Mouse (Mus musculus): ENCODE results near the gene Foxf1. TPM values are rescaled to one million over a fixed set of nuclear protein-coding genes. Genes with fewer than 3 reads are reported as not detected.

The Foxf1 gene
- polyA plus RNA-seq, 1 experiment from 2014 or later = 3.3 TPM

DNA sequence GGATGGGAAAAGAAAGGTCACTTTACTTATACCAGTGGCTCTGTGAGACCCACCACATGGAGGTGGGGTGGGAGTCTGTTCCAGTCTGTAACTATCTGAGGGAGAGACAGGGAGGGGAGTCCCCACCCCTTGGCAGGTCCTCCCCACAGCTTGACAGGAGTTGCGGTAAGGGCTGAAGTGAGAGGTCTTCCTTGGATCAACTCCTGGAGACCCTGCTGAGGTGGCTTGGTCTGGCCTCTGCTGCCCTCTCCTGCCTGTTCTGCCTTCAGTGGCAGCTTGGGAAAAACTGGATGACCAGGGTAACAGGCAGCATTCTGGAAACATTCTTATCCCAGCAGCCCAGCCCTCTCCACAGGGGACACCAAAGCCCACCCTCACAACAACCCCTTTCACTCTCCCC lies 6.5 kb downstream of the Foxf1 start:
- H3K9me3 ChIP-seq (replicated peaks) = no peaks in the 10 kb centered on the region
- H3K4me2 ChIP-seq = no peak overlapping the region
- WGBS = 0% methylated on average over 1 of the region's 1 CpGs
- no peak overlapping the region for H3K4me3 ChIP-seq
- peaks cover 88% of the 10 kb centered on the region for H3K27me3 ChIP-seq
- no peak overlapping the region for H3K9ac ChIP-seq
- H3K27ac ChIP-seq = no peak overlapping the region
- ATAC-seq (replicated peaks; ENCODE audit: insufficient number of reproducible peaks, insufficient read depth, low FRiP score, low read depth) = no peak
- peaks cover 13% of the 10 kb centered on the region; the same call in 1 of the 2 replicates for H3K4me1 ChIP-seq (replicated peaks)
- H3K36me3 ChIP-seq = no peaks in the 10 kb centered on the region

GRCm38 (mm10) chr8:121092141-121092540 lies 8.0 kb downstream of the Foxf1 start:
- Histone ChIP-seq H3K36me3 (peaks cover 3% of the 10 kb centered on the region; the same call in 1 of the 2 replicates), H3K4me3 (no peak overlapping the region), H3K9me3 (replicated peaks) (no peaks in the 10 kb centered on the region), H3K9ac (no peak overlapping the region), H3K27ac (no peak overlapping the region), H3K27me3 (peaks cover 73% of the 10 kb centered on the region), H3K4me2 (no peak overlapping the region; the same call in 1 of the 2 replicates), H3K4me1 (replicated peaks) (peaks cover 13% of the 10 kb centered on the region; the same call in 1 of the 2 replicates)
- ATAC-seq (replicated peaks; ENCODE audit: insufficient number of reproducible peaks, insufficient read depth, low FRiP score, low read depth) = no peak
- WGBS = 23% methylated on average over 6 of the region's 6 CpGs

GRCm38 (mm10) chr8:121092627-121093026 lies 8.4 kb downstream of the Foxf1 start:
- H3K9ac ChIP-seq = no peak overlapping the region

DNA sequence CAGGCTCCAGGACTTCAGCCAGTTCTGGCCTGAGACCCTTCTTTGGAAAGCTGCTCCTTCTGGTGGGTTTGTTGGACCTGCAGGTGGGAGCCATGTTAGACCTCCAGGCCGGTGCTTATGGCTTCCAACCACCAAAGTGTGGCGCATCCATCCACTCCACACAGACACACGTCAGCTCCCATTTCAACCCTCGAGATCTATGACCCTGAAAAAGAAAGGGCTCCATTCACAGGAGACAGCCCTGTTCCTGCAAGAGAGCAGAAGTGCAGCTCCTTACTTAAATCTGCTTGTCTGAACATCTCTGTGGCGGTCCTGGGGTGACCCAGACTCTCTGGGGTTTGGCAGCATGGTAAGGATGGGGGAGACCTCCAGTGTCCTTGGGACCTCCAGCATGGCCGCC lies 9.3 kb downstream of the Foxf1 start:
- no peak overlapping the region for H3K27ac ChIP-seq
- no peak; the same call in 1 of the 2 replicates for ATAC-seq (replicated peaks; ENCODE audit: insufficient number of reproducible peaks, insufficient read depth, low FRiP score, low read depth)
- H3K4me2 ChIP-seq = no peak overlapping the region
- no peak overlapping the region for H3K9ac ChIP-seq
- no peaks in the 10 kb centered on the region for H3K9me3 ChIP-seq (replicated peaks)
- peaks cover 60% of the 10 kb centered on the region for H3K27me3 ChIP-seq
- peaks cover 13% of the 10 kb centered on the region; the same call in 1 of the 2 replicates for H3K4me1 ChIP-seq (replicated peaks)
- H3K36me3 ChIP-seq = peaks cover 13% of the 10 kb centered on the region; the same call in 1 of the 2 replicates
- H3K4me3 ChIP-seq = no peak overlapping the region
- WGBS = 64% methylated on average over 6 of the region's 6 CpGs

More at GRCm38 (mm10) chr8:121092627-121093026, 8.4 kb downstream of the Foxf1 start:
- ATAC-seq (replicated peaks; ENCODE audit: insufficient number of reproducible peaks, insufficient read depth, low FRiP score, low read depth) = no peak
- H3K36me3 ChIP-seq = peaks cover 5% of the 10 kb centered on the region; the same call in 1 of the 2 replicates
- peaks cover 13% of the 10 kb centered on the region; the same call in 1 of the 2 replicates for H3K4me1 ChIP-seq (replicated peaks)
- H3K27ac ChIP-seq = no peak overlapping the region
- peak overlapping the region; percentile 31; the same call in 1 of the 2 replicates for H3K4me2 ChIP-seq
- H3K27me3 ChIP-seq = peaks cover 68% of the 10 kb centered on the region
- no peaks in the 10 kb centered on the region for H3K9me3 ChIP-seq (replicated peaks)
- H3K4me3 ChIP-seq = no peak overlapping the region
- WGBS = 2% methylated on average over 16 of the region's 16 CpGs

- 41% methylated on average over 17 of the region's 17 CpGs for WGBS
- Histone ChIP-seq H3K36me3 (peaks cover 45% of the 10 kb centered on the region), H3K27ac (no peak overlapping the region), H3K9ac (no peak overlapping the region), H3K4me2 (no peak overlapping the region), H3K4me3 (no peak overlapping the region), H3K4me1 (replicated peaks) (peaks cover 33% of the 10 kb centered on the region), H3K27me3 (peaks cover 10% of the 10 kb centered on the region; the same call in 1 of the 2 replicates), H3K9me3 (replicated peaks) (no peaks in the 10 kb centered on the region)
- ATAC-seq (replicated peaks; ENCODE audit: insufficient number of reproducible peaks, insufficient read depth, low FRiP score, low read depth) = peak; percentile 60
Measured at GRCm38 (mm10) chr8:121104049-121104818, 20.0 kb downstream of the Foxf1 start.

DNA sequence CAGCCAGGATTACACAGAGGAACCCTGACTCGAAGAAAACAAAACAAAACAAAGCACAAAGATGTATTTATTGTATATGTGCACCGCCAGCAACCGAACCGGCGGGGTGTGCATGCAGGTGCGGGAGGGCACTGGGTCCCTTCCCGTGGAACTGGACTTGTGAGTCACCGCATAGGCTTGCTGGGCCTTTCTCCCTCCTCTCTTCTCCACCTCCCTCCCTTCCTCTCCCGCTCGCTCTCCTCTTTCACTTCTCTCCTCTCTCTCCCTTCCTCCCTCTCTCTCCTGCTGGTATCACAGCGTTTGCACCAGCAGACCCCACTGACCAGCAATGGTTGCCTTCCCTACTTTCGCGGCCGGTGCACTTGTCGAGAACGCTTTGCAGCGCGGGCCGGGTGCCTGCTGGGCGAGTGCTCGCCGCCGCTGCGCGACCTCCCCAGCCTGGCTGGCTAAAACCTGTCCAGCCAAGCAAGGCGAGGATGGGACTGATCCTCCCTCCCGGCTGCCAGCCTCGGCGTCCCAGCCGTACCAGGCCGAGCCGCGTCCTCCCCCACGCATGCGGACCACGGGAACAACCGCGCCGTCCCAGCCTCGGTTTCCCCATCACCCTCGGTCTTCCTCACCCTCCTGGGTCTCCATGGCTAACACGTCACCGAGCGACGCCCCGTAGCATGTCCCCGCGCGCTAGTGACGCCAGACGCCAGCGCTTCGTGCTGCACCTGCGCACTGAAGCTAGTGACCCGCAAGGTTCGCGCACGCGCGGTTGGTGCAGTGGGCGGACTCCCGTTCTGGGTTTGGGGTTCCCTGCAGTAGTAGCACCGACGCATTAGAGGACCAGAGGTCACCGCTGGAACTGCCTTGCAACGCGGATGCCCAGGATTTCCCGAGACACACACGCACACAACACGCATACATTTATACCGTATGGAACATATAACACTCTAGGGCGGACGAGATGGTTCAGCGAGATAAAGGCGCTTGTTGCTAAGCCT lies 23.8 kb downstream of the Foxf1 start, which contains the start of gene Mthfsd:
Gene Mthfsd (minus strand): TSS at position 725 of the 989 bp plus-strand sequence.
- ATAC-seq (replicated peaks; ENCODE audit: insufficient number of reproducible peaks, insufficient read depth, low FRiP score, low read depth) = peak; percentile 88
- H3K36me3 ChIP-seq = peaks cover 9% of the 10 kb centered on the region
- no peaks in the 10 kb centered on the region for H3K9me3 ChIP-seq (replicated peaks)
- WGBS = under 1% methylated on average over 75 of the region's 75 CpGs
- H3K27ac ChIP-seq = peak within 1 kb of the TSS; percentile 73
- peaks cover 38% of the 10 kb centered on the region for H3K4me1 ChIP-seq (replicated peaks)
- peak within 1 kb of the TSS; percentile 87 for H3K9ac ChIP-seq
- peak within 1 kb of the TSS; percentile 87 for H3K4me3 ChIP-seq
- H3K27me3 ChIP-seq = peaks cover 8% of the 10 kb centered on the region
- H3K4me2 ChIP-seq = peak within 1 kb of the TSS; percentile 77

DNA sequence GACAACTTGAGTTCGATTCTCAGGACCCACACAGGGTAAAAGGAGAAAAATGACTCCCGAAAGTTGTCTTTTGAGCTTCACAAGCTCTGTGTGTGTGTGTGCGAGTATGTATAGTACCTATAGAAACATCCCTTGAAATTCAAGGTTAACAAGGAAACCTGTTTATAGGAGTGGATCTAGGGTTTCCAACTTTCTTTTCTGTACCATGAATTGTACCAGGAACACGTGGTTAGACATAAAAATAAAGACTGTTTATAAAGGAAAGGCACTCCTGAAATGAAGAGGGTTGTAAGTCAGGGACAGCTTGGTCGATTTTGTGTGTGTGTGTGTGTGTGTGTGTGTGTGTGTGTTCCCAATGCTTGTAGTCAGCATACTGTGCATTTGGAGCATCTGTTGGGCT lies 24.5 kb downstream of the Foxf1 start:
- no peak for ATAC-seq (replicated peaks; ENCODE audit: insufficient number of reproducible peaks, insufficient read depth, low FRiP score, low read depth)
- H3K4me1 ChIP-seq (replicated peaks) = peaks cover 38% of the 10 kb centered on the region

GRCm38 (mm10) chr8:121111145-121111907 lies 27.1 kb downstream of the Foxf1 start:
- H3K27me3 ChIP-seq = peaks cover 32% of the 10 kb centered on the region
- H3K4me2 ChIP-seq = no peak overlapping the region
- H3K9ac ChIP-seq = no peak overlapping the region
- H3K9me3 ChIP-seq (replicated peaks) = no peaks in the 10 kb centered on the region
- H3K27ac ChIP-seq = no peak overlapping the region
- H3K36me3 ChIP-seq = no peaks in the 10 kb centered on the region
- H3K4me1 ChIP-seq (replicated peaks) = peaks cover 42% of the 10 kb centered on the region
- no peak overlapping the region for H3K4me3 ChIP-seq
- 41% methylated on average over 7 of the region's 7 CpGs for WGBS
- no peak for ATAC-seq (replicated peaks; ENCODE audit: insufficient number of reproducible peaks, insufficient read depth, low FRiP score, low read depth)

More for the DNA sequence above, 24.5 kb downstream of the Foxf1 start:
- Histone ChIP-seq H3K36me3 (peaks cover 8% of the 10 kb centered on the region), H3K9ac (peak overlapping the region; percentile 87), H3K27ac (peak overlapping the region; percentile 73), H3K4me3 (peak overlapping the region; percentile 87), H3K27me3 (peaks cover 10% of the 10 kb centered on the region), H3K4me2 (peak overlapping the region; percentile 77), H3K9me3 (replicated peaks) (no peaks in the 10 kb centered on the region)
- 14% methylated on average over 5 of the region's 5 CpGs for WGBS

GRCm38 (mm10) chr8:121113261-121113660 lies 29.1 kb downstream of the Foxf1 start:
- Histone ChIP-seq H3K4me2 (peak overlapping the region; percentile 37; the same call in 1 of the 2 replicates), H3K4me1 (replicated peaks) (peaks cover 40% of the 10 kb centered on the region), H3K27ac (no peak overlapping the region), H3K9ac (no peak overlapping the region), H3K9me3 (replicated peaks) (no peaks in the 10 kb centered on the region), H3K4me3 (no peak overlapping the region), H3K27me3 (peaks cover 52% of the 10 kb centered on the region), H3K36me3 (no peaks in the 10 kb centered on the region)
- under 1% methylated on average over 21 of the region's 21 CpGs for WGBS
- no peak for ATAC-seq (replicated peaks; ENCODE audit: insufficient number of reproducible peaks, insufficient read depth, low FRiP score, low read depth)

DNA sequence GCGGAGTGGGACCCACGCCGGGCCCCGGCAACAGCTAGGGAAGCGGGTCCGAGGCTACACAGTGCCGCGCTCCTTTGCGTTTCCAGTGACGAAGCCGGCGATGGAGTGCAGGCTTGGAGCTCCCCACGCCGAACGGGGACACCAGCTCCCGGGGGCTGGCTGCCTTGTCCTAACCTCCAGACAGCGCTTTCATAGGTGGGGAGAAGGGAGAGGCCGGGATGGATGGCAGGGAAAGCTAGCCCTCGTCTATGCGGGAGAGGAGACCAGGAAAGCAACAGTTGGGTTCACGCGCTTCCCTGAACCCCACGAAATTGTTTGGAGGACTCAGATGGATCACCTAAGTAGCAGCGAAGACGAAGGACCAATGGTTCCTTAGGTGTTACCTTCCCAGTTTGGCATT lies 30.9 kb downstream of the Foxf1 start:
- Histone ChIP-seq H3K27me3 (peaks cover 67% of the 10 kb centered on the region), H3K4me1 (replicated peaks) (peaks cover 28% of the 10 kb centered on the region), H3K9ac (peak overlapping the region; percentile 34), H3K9me3 (replicated peaks) (no peaks in the 10 kb centered on the region), H3K27ac (no peak overlapping the region), H3K4me2 (peak overlapping the region; percentile 48), H3K36me3 (no peaks in the 10 kb centered on the region), H3K4me3 (peak overlapping the region; percentile 29)
- WGBS = 4% methylated on average over 25 of the region's 25 CpGs
- no peak for ATAC-seq (replicated peaks; ENCODE audit: insufficient number of reproducible peaks, insufficient read depth, low FRiP score, low read depth)
